Mouse (Mus musculus): Measurements from ENCODE around the gene Ahr. TPM values are rescaled to one million over a fixed set of nuclear protein-coding genes. Genes with fewer than 3 reads are reported as not detected.

Ahr gene
- 19.8 TPM for polyA plus RNA-seq (2014; fragmentation: Illumina TruSeq; extraction: RNeasy Lipid Tissue Mini Kit (QIAGEN cat#74804))

DNA sequence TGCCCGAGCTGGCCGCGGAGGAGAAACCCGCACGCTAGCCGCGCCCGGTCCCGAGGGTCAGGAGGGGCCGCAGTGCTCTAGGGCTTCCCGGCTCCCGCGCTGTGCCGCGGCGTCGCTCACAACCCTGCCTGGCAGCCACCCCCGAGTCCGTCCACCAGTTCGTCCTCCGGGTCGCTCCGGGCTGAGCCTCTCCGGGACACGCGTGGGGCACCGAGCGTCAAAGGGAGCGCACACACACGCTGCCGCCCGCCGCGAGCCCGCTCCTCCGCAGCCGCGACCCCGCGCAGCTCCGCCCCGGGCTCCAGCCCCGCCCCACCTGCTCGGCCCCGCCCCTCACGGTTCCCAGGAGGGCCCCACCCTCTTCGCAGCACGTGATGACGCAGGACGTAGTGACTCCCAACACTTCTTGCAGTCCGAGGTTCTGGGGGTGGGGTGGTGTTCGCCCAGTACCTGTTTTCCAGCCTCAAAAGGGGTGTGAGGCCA, at the start of gene Ahr:
Gene Ahr, minus strand, starts transcription at position 285 of the 483 bp plus-strand sequence.

